Mouse (Mus musculus): ENCODE data around the gene Fam173a. TPM values are rescaled to one million over a fixed set of nuclear protein-coding genes. Genes with fewer than 3 reads are reported as not detected.
"Not testable (repeated sequence)": the region's sequence is repeated elsewhere in the genome, so short reads cannot be mapped to it uniquely, and the experiment has no call there.

The Fam173a gene
- total RNA-seq, 2 experiments from 2014 or later = 35.9 to 43.7 TPM

DNA sequence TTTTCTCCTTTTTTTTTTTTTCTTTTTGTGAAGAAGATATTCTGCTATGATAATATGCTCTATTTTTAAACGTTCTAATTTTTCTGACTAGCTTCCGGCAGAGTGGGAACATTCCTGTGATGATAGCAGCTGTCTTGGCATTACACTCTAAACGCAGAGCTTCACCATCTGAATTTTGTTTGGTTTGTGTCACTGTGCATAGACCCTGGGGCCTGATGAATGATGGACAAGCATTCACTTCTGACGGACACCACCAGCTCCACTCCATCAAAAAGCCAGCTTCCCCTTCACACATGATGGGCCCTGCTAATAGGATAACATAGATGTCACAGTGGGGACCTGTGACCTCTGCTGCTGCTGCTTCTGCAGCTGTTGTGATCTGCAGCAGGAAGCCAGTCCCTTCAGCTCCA is 31.1 kb downstream of the Fam173a start:
- Histone ChIP-seq H3K27ac (peak overlapping the region; percentile 32; the same call in 1 of the 2 replicates), H3K4me3 (no peak overlapping the region)
- no peak for DNase-seq
- no peak for TF ChIP-seq CTCF (IDR thresholded peaks at IDR 0.05)
- intact Hi-C loops (cut with DNase I) = no loop called here

DNA sequence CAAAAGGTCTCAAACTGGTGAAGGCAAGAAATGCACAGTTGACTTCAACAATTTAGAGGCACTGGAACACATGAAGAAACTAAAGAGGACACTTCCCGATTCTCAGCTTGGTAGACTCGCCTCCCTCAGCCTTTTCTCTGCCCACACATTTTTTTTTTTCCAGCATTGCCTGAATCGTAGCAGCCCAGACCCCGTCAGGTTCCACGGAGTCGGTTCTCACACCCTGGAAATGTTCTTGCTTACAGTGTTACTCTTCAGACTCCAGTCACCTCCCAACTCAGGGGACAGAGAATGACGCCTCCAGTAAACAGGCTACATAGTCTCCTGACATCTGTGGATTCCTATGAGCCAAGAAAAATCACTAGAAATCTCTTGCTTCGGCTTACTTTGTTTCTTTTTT is 32.6 kb downstream of the Fam173a start:
- intact Hi-C loops (cut with DNase I) = no loop called here
- no peak for DNase-seq
- no peak for TF ChIP-seq CTCF (IDR thresholded peaks at IDR 0.05)
- Histone ChIP-seq H3K27ac (no peak overlapping the region), H3K4me3 (no peak overlapping the region)

DNA sequence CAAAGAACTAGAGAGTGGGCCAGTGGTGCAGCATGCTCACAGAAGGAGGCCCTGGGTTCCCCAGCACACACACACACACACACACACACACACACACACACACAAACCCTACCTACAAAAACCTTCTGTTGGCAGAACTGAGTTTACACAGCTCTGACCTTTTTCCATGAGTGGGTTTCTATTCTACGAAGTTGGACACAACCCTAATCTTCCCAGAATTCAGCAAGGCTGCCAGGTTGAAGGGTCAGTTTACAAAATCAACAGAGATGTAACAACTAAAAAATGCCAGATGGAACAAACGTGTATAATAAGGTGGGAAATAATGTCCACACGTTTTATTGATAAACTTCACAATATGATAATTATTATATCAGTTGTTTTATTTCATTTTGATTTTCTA is 35.0 kb downstream of the Fam173a start:
- no peak for TF ChIP-seq CTCF (IDR thresholded peaks at IDR 0.05)
- Histone ChIP-seq H3K27ac (no peak overlapping the region), H3K4me3 (no peak overlapping the region)
- DNase-seq = no peak
- intact Hi-C loops (cut with DNase I) = no loop called here

DNA sequence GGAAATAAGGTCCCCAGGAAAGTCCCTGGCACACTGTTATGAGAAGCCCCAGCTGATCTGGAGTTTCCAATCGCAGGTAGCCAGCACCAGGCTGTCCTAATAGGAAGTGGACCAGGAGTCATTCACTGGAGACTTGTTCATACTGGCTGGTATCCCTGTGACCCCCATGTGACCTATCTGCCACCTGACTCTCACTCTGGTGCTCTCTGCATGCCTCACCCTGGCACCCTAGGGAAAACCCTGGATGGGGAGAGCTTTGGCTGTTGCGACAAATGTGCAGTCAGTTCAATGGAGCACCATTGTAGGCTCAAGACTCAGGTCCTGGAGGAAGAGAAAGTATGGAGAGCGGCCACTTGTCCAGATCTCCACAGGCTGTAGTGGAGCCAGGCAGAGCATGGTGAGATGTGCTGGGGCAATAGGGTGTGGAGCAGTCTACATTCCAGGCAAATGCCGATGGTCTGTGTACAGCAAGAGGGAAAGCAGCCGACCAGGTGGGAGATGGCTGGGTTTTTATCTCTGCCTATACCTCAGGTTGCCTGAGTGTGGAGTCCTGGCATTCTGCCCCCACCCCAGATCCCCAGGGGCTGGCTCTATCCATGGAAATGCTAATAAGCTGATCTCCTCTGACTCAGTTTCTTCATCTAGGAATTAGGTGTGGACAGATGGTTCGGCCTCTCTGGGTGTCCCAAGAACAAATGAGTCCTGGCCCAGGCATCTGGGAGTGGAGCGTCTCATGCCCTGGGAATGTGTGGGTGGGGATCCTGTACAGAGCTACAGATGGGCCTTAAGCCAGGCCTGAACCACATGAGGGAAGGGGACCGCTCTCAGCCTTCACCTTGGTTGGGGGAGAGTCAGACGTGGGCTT is 36.1 kb downstream of the Fam173a start:
- DNase-seq = no peak
- intact Hi-C loops (cut with DNase I) = no loop called here
- Histone ChIP-seq H3K4me3 (no peak overlapping the region), H3K27ac (no peak overlapping the region)
- no peak for TF ChIP-seq CTCF (IDR thresholded peaks at IDR 0.05)

DNA sequence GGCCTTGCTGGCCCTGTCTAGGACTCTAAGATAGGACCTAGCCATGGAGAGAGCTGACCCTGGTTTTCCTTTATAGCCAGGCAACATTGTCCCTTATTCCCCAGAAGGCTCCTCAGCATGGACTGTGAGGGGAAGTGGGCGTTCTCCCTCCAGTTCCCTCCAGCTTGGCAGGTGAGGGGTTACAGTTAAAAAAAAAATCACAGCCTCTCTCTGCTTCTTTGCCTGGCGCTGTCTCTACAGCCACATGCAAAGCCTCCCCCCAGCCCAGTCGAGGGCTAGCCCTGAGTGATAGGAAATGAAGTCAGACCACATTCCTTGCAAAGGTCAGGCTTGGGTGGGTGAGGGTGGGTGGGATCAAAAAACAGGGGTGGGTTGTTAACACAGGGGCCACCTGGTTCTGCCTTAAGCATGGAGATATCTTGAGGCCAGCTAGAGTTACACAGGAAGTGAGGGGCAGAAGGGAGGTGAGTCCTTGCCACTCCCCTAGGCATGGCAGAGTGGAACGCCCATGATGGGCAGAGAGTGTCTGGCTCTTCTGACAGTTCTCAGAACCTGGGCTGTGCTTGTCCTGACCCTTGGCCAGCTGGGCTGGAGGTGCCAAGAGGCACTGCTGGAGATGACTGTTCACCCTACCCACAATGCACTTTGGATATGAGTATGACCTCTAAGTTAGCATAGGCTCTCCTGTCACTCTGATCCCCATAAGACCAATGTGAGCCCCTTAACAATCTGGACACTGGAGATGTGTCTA is 36.9 kb downstream of the Fam173a start:
- H3K27ac ChIP-seq = no peak overlapping the region
- no peak for DNase-seq
- intact Hi-C loops (cut with DNase I) = no loop called here
- no peak for TF ChIP-seq CTCF (IDR thresholded peaks at IDR 0.05)
- no peak overlapping the region for H3K4me3 ChIP-seq

DNA sequence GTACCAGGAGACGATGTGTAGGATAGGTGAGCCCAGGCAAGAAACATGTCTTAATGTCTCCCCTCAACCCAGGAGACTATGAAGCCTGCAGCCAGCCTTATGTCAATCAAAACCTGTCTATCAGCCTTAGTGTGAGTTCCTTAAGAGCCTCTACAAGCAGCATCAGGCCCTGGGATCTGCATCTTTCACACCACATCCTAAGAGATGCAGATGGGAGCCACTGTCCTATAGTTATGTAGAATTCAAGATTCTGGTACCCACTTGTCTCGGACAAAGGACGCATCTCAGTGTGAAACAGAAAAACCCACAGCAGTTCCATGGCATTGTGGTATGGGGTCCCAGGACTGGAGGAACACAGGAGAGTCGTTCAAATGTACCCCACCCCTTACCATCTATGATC is 37.6 kb downstream of the Fam173a start:
- intact Hi-C loops (cut with DNase I) = no loop called here

DNA sequence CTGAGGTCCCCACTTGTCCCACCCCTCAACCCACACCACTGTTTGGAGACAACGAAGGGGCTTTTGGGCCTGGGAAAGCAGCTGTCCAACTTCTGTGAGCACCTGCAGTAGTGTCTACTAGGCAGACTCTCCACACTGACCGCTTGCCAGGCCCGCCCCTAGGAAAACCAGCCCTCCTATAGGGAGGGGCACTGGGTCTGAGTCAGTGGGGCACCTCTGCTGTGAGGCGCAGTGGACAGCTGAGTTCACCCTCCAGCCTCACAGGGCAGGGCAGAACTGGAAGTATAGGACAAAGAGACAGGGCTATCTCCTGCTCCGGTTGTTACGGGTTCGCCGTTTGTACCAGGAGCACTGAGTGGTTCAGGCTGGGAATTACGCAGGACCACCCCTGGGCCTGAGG is 38.5 kb downstream of the Fam173a start, which contains the start of gene Msln:
TSS of gene Msln (minus strand) at position 138 of the 400 bp plus-strand sequence.
- no peak for DNase-seq
- no peak for TF ChIP-seq CTCF (IDR thresholded peaks at IDR 0.05)
- Histone ChIP-seq H3K4me3 (no peak within 1 kb of the TSS), H3K27ac (no peak within 1 kb of the TSS)
- intact Hi-C loops (cut with DNase I) = no loop called here

More for the DNA sequence above, 37.6 kb downstream of the Fam173a start:
- TF ChIP-seq CTCF (IDR thresholded peaks at IDR 0.05) = no peak
- Histone ChIP-seq H3K27ac (no peak overlapping the region), H3K4me3 (no peak overlapping the region)
- no peak for DNase-seq

DNA sequence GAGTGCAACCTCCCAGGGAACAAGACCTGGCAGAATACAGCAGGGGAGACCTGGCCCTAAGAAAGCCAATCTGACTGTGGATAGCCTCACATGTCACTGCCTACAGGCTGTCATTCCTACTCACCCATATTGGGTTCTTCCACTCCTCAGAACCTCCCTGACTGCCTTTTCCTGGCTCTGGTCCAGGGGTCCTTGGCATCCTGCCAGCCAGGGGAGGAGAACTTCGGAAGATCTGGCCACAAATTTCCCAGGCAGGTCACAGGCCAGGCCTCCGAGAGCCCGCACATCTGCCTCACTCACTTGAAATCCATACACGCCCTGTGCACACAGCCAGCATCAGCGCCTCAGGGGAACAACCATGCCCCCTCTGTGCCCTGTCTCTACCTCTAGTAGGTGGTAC is 41.3 kb downstream of the Fam173a start:
- DNase-seq = peak; percentile 56
- Histone ChIP-seq H3K27ac (no peak overlapping the region), H3K4me3 (no peak overlapping the region)
- intact Hi-C loops (cut with DNase I) = no loop called here
- no peak for TF ChIP-seq CTCF (IDR thresholded peaks at IDR 0.05)

DNA sequence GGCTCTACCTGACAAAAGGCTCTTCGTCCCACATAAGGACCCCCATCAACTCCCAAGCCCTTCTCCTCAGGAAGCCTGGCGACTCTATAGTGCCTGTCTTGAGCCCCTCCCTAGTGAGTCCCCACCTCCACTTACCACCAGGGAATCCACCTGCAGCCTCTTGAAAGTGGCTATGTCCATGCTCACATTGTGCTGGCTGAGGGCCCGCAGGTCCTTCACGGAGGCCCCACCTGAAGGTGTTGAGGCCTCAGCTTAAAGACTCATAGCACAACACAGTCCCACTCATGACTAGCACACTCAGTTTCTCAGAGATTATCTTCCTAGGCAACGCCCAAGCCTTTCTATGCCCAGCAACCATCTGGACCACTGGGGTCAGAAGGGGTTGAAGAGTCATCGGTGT is 43.4 kb downstream of the Fam173a start:
- TF ChIP-seq CTCF (IDR thresholded peaks at IDR 0.05) = no peak
- no peak overlapping the region for H3K27ac ChIP-seq
- intact Hi-C loops (cut with DNase I) = no loop called here
- no peak for DNase-seq
- H3K4me3 ChIP-seq = no peak overlapping the region

DNA sequence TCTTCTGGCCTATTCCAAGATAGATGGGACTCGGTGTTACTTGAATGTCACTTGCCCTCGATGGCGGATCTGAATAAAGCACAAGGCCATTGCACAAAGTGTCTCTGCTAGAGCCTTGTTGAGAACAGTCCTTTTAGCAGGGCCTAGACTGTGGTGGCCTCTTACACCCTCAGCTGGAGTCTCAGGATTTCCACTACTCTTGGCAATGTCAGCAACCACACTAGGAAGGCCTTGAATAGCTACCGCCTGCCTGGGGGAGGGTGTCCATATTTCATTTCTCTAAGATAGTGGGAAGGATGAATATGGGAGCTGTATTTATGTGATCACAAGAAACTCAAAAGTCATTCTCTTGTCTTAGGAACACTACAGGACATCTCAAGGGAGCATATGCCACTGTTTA is 44.5 kb downstream of the Fam173a start:
- no peak for DNase-seq
- Histone ChIP-seq H3K27ac (no peak overlapping the region), H3K4me3 (no peak overlapping the region)
- intact Hi-C loops (cut with DNase I) = no loop called here
- no peak for TF ChIP-seq CTCF (IDR thresholded peaks at IDR 0.05)

DNA sequence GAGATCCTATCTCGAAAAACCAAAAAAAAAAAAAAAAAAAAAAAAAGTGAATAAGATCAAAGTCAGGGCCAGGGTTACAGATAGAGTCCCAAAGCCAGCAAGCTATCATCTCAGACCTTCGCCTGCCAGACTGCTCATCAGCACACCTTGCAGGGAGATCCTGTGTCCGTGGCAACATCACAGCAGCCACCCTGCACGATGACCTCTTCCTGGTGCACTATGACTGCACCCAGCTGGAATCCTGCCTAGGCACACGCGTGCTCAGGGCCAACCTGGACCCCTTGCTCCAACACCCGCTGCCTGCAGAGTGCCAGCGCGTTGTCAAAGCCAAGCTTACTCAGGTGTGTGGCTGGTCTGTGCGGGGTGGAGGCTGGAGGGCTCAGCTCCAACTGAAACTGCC is 48.4 kb downstream of the Fam173a start:
- TF ChIP-seq CTCF (IDR thresholded peaks at IDR 0.05) = no peak
- intact Hi-C loops (cut with DNase I) = no loop called here
- DNase-seq = no peak
- Histone ChIP-seq H3K4me3 (no peak overlapping the region), H3K27ac (no peak overlapping the region)

DNA sequence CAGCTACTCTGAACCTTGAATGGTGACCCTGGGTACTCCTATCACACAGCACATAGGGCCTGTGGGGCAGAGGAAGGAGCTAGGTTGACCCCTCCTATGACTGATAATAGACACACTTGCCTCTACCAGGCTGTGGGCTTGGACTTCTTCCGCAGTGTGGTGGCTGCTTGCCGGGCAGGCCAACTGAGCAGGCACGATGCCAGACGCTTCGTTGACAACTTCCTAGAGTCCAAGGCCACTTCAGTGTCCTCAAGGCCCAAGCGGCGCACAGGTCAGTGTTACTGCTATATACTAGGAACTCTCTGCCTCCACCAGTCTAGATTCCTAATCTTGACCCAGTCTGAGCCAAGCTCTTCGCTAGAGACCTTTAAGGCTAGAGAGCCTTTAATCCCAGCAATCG is 48.9 kb downstream of the Fam173a start:
- H3K27ac ChIP-seq = no peak overlapping the region
- no peak for TF ChIP-seq CTCF (IDR thresholded peaks at IDR 0.05)
- no peak overlapping the region for H3K4me3 ChIP-seq
- intact Hi-C loops (cut with DNase I) = no loop called here
- DNase-seq = no peak

DNA sequence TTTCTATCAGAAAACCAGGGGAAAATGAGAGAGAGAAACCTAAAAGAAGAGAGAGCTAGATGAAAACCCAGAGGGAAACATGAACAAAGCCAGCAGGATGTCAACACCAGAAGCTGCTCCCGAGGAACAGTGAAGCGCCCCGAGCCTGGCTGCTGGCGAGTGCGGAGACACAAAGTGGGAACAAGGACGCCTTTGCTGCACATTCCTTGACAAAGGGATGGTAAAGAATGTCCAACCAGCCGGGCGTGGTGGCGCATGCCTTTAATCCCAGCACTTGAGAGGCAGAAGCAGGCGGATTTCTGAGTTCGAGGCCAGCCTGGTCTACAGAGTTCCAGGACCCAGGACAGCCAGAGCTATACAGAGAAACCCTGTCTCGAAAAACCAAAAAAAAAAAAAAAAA is 51.2 kb downstream of the Fam173a start:
- intact Hi-C loops (cut with DNase I) = not testable (repeated sequence)

More for the DNA sequence above, 51.2 kb downstream of the Fam173a start:
- not testable (repeated sequence) for H3K4me3 ChIP-seq, H3K27ac ChIP-seq, DNase-seq

Small RNAs within 50 kb of the gene (microRNA-seq; reads per million reads assigned to microRNA genes)
- gene Gm25083 (not detected), gene Mir3082 (not detected), gene Mir6966 (not detected)

Other genes starting within 250 kb of the Fam173a start
- 1 to 10 TPM in 1 of 2 experiments, under 1 TPM in 1; 0.92 to 1.1 TPM for gene Sox8, start 222.2 kb downstream of the Fam173a start, total RNA-seq (2021)
- 10 to 100 TPM in 1 of 2 experiments, 1 to 10 TPM in 1; 9.7 to 14.9 TPM for gene Lmf1, start 213.8 kb downstream of the Fam173a start, total RNA-seq (2021)
- gene Gng13, start 75.7 kb downstream of the Fam173a start, total RNA-seq (2021) = not detected
- under 1 TPM; 0.77 to 0.86 TPM for gene Chtf18, start 65.5 kb downstream of the Fam173a start, total RNA-seq (2021)
- gene Rpusd1, start 65.2 kb downstream of the Fam173a start, total RNA-seq (2021) = 1 to 10 TPM; 3.9 to 4.0 TPM
- not detected for gene Mslnl, start 56.9 kb downstream of the Fam173a start, total RNA-seq (2021)
- under 1 TPM in 1 of 2 experiments, not detected in 1; 0.33 TPM for gene Msln, start 38.5 kb downstream of the Fam173a start, total RNA-seq (2021)
- gene Narfl, start 19.1 kb downstream of the Fam173a start, total RNA-seq (2021) = 10 to 100 TPM; 28.6 to 38.7 TPM
- gene Haghl, start 7.2 kb downstream of the Fam173a start, total RNA-seq (2021) = 1 to 10 TPM; 9.0 to 9.1 TPM
- not detected for gene Ccdc78, start 6.3 kb downstream of the Fam173a start, total RNA-seq (2021)
- gene AC134908.4, start 2.8 kb upstream of the Fam173a start, total RNA-seq (2021) = not detected
- gene Metrn, start 4.2 kb upstream of the Fam173a start, total RNA-seq (2021) = 10 to 100 TPM; 40.4 to 41.0 TPM
- gene Fbxl16, start 16.2 kb upstream of the Fam173a start, total RNA-seq (2021) = 1 to 10 TPM; 1.4 to 2.2 TPM
- gene Wdr24, start 30.7 kb upstream of the Fam173a start, total RNA-seq (2021) = 10 to 100 TPM in 1 of 2 experiments, 1 to 10 TPM in 1; 8.7 to 10.0 TPM
- 10 to 100 TPM; 11.5 to 13.0 TPM for gene Jmjd8, start 36.0 kb upstream of the Fam173a start, total RNA-seq (2021)
- 10 to 100 TPM; 85.8 to 93.8 TPM for gene Stub1, start 40.5 kb upstream of the Fam173a start, total RNA-seq (2021)
- 10 to 100 TPM; 17.2 to 20.2 TPM for gene Rhbdl1, start 44.4 kb upstream of the Fam173a start, total RNA-seq (2021)
- 10 to 100 TPM; 13.0 to 15.9 TPM for gene Gm20683, start 48.9 kb upstream of the Fam173a start, total RNA-seq (2021)
- 10 to 100 TPM; 58.1 to 89.3 TPM for gene Rhot2, start 52.0 kb upstream of the Fam173a start, total RNA-seq (2021)
- 1 to 10 TPM in 1 of 2 experiments, under 1 TPM in 1; 0.66 to 1.0 TPM for gene Wdr90, start 68.6 kb upstream of the Fam173a start, total RNA-seq (2021)
- gene Mcrip2, start 75.9 kb upstream of the Fam173a start, total RNA-seq (2021) = 100 to 1,000 TPM in 1 of 2 experiments, 10 to 100 TPM in 1; 85.3 to 117 TPM
- gene Mettl26, start 82.2 kb upstream of the Fam173a start, total RNA-seq (2021) = 10 to 100 TPM; 27.7 to 33.7 TPM
- under 1 TPM; 0.26 to 0.75 TPM for gene Wfikkn1, start 88.0 kb upstream of the Fam173a start, total RNA-seq (2021)
- 1 to 10 TPM; 8.1 to 9.5 TPM for gene Rab40c, start 126.8 kb upstream of the Fam173a start, total RNA-seq (2021)
- 10 to 100 TPM; 21.0 to 28.6 TPM for gene Pigq, start 152.0 kb upstream of the Fam173a start, total RNA-seq (2021)
- gene Nhlrc4, start 152.1 kb upstream of the Fam173a start, total RNA-seq (2021) = not detected
- not detected for gene A930017K11Rik, start 159.7 kb upstream of the Fam173a start, total RNA-seq (2021)
- 1 to 10 TPM; 6.0 to 9.4 TPM for gene Capn15, start 192.9 kb upstream of the Fam173a start, total RNA-seq (2021)